Mouse (Mus musculus): Measurements from ENCODE around the gene Aox2.

Gene Aox2

GRCm38 (mm10) chr1:58278026-58278425, at the start of gene Aox2:
Aox2 (plus strand) TSS chr1:58278326.
- DNase-seq (ENCODE audit: low spot score) = no peak

GRCm38 (mm10) chr1:58228916-58229315, 49.2 kb upstream of the Aox2 start:
- DNase-seq (ENCODE audit: low spot score) = no peak

- no peak for DNase-seq (ENCODE audit: low spot score)
These were observed 48.4 kb upstream of the Aox2 start for GRCm38 (mm10) chr1:58229774-58230173.

- DNase-seq (ENCODE audit: low spot score) = no peak
These were observed 47.6 kb upstream of the Aox2 start for GRCm38 (mm10) chr1:58230542-58230941.

- DNase-seq (ENCODE audit: low spot score) = no peak
These were observed 42.7 kb upstream of the Aox2 start for GRCm38 (mm10) chr1:58235405-58235804.

- no peak for DNase-seq (ENCODE audit: low spot score)
These were observed 40.4 kb upstream of the Aox2 start for GRCm38 (mm10) chr1:58237527-58238299.

GRCm38 (mm10) chr1:58238440-58238839, 39.7 kb upstream of the Aox2 start:
- DNase-seq (ENCODE audit: low spot score) = no peak

- DNase-seq (ENCODE audit: low spot score) = no peak
These were observed 39.2 kb upstream of the Aox2 start for GRCm38 (mm10) chr1:58238961-58239360.

- no peak for DNase-seq (ENCODE audit: low spot score)
These were observed 37.8 kb upstream of the Aox2 start for GRCm38 (mm10) chr1:58240347-58240746.

- no peak for DNase-seq (ENCODE audit: low spot score)
These were observed 33.6 kb upstream of the Aox2 start for GRCm38 (mm10) chr1:58244487-58244886.

GRCm38 (mm10) chr1:58248518-58248917, 29.6 kb upstream of the Aox2 start:
- no peak for DNase-seq (ENCODE audit: low spot score)

GRCm38 (mm10) chr1:58253466-58253865, 24.7 kb upstream of the Aox2 start:
- DNase-seq (ENCODE audit: low spot score) = no peak

- no peak for DNase-seq (ENCODE audit: low spot score)
These were observed 20.7 kb upstream of the Aox2 start for GRCm38 (mm10) chr1:58257195-58257991.

- DNase-seq (ENCODE audit: low spot score) = no peak
These were observed 17.8 kb upstream of the Aox2 start for GRCm38 (mm10) chr1:58260311-58260710.

GRCm38 (mm10) chr1:58268231-58268630, 9.9 kb upstream of the Aox2 start:
- DNase-seq (ENCODE audit: low spot score) = no peak

- DNase-seq (ENCODE audit: low spot score) = peak; percentile 73
These were observed 7.1 kb upstream of the Aox2 start for GRCm38 (mm10) chr1:58270807-58271569.

- DNase-seq (ENCODE audit: low spot score) = no peak
These were observed 2.2 kb upstream of the Aox2 start for GRCm38 (mm10) chr1:58275879-58276278.

- DNase-seq (ENCODE audit: low spot score) = no peak
These were observed 387 bp downstream of the Aox2 start for GRCm38 (mm10) chr1:58278513-58278912.

- no peak for DNase-seq (ENCODE audit: low spot score)
These were observed 2.3 kb downstream of the Aox2 start for GRCm38 (mm10) chr1:58280381-58280780.

GRCm38 (mm10) chr1:58280939-58281624, 3.0 kb downstream of the Aox2 start:
- no peak for DNase-seq (ENCODE audit: low spot score)

- no peak for DNase-seq (ENCODE audit: low spot score)
These were observed 3.5 kb downstream of the Aox2 start for GRCm38 (mm10) chr1:58281625-58281988.

GRCm38 (mm10) chr1:58284505-58284904, 6.4 kb downstream of the Aox2 start:
- no peak for DNase-seq (ENCODE audit: low spot score)

Measured in testis, postnatal 10 days (tissue).